18 mouse cellular contexts compared by ENCODE assay signal in the genomic region with DNA sequence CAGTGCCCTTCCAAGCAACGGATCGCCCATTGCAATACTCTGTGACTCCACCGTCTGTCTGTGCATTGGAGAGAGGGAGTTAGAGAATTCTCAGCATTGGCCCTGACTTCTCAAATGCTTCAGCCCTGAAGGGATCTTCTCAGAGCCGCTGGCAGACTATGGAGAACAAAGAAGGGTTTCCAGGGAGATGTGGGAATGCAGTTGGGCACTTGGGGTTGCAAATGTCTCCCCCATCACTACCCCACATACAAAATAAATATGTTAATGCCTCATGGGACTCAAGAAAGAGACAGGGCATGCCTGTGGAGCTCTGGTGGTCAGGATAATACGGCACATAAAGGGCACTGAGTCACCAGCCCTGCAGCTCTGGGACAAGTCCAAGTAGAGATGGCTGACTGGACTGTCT. TPM values are rescaled to one million over a fixed set of nuclear protein-coding genes. Genes with fewer than 3 reads are reported as not detected.
DNase-seq lines count a peak whose midpoint lies in the region; ATAC-seq and TF ChIP-seq lines count a peak whose summit lies in the region.
"Had no signal": no experiment of that assay in that cellular context is flagged by ENCODE, and none has a peak within 500 bp of the region (broad histone marks: within the 10 kb centered on the region; RNA-seq: fewer than 3 reads in every experiment).

No protein-coding gene starts in this region.

- H3K36me3 ChIP-seq in forebrain, embryonic 15.5 days: no peaks in the 10 kb centered on the region
- no peaks in the 10 kb centered on the region for H3K36me3 ChIP-seq in hindbrain, postnatal 0 days (ENCODE audit: insufficient read depth, low read length)
- no peaks in the 10 kb centered on the region for H3K36me3 ChIP-seq in neural tube, embryonic 13.5 days
- H3K36me3 ChIP-seq in limb, embryonic 10.5 days: no peaks in the 10 kb centered on the region
- H3K36me3 ChIP-seq: limb, embryonic 15.5 days; lung, embryonic 15.5 days had no signal

- no peak overlapping the region for H3K4me2 ChIP-seq in forebrain, embryonic 15.5 days (replicated peaks)
- H3K4me2 ChIP-seq in hindbrain, postnatal 0 days (ENCODE audit: low read depth, low read length): no peak overlapping the region
- H3K4me2 ChIP-seq in neural tube, embryonic 13.5 days: no peak overlapping the region
- H3K4me2 ChIP-seq: limb, embryonic 15.5 days; lung, embryonic 15.5 days had no signal

- H3K4me3 ChIP-seq in forebrain, embryonic 15.5 days: no peak overlapping the region
- no peak overlapping the region for H3K4me3 ChIP-seq in hindbrain, postnatal 0 days (ENCODE audit: low read length)
- no peak overlapping the region for H3K4me3 ChIP-seq in neural tube, embryonic 13.5 days
- no peak overlapping the region for H3K4me3 ChIP-seq in limb, embryonic 10.5 days
- H3K4me3 ChIP-seq: heart, adult 2 months; left cerebral cortex, adult 2 months; limb, embryonic 15.5 days; lung, embryonic 15.5 days had no signal

- H3K9ac ChIP-seq in forebrain, embryonic 15.5 days (replicated peaks): no peak overlapping the region
- 0 out of 2 replicates have a peak overlapping the region, but pooled peaks have one; percentile 3 for H3K9ac ChIP-seq in hindbrain, postnatal 0 days (replicated peaks; ENCODE audit: low read length)
- H3K9ac ChIP-seq in neural tube, embryonic 13.5 days: no peak overlapping the region
- H3K9ac ChIP-seq: limb, embryonic 15.5 days; lung, embryonic 15.5 days had no signal

- 29% methylated on average over 5 of the region's 5 CpGs for WGBS in forebrain, embryonic 15.5 days
- WGBS in hindbrain, postnatal 0 days: 17% methylated on average over 5 of the region's 5 CpGs
- 29% methylated on average over 5 of the region's 5 CpGs for WGBS in neural tube, embryonic 13.5 days
- 80% methylated on average over 5 of the region's 5 CpGs for WGBS in limb, embryonic 10.5 days

- no peaks in the 10 kb centered on the region for H3K9me3 ChIP-seq in forebrain, embryonic 15.5 days
- no peaks in the 10 kb centered on the region for H3K9me3 ChIP-seq in hindbrain, postnatal 0 days (ENCODE audit: low read length)
- H3K9me3 ChIP-seq in neural tube, embryonic 13.5 days: no peaks in the 10 kb centered on the region
- H3K9me3 ChIP-seq in limb, embryonic 10.5 days (replicated peaks): no peaks in the 10 kb centered on the region
- H3K9me3 ChIP-seq: limb, embryonic 15.5 days; lung, embryonic 15.5 days had no signal

- no peak for TF ChIP-seq CTCF in hindbrain, postnatal 0 days (IDR thresholded peaks at IDR 0.05; ENCODE audit: low read depth)

- H3K27ac ChIP-seq in forebrain, embryonic 15.5 days (replicated peaks): peak overlapping the region; percentile 67
- peak overlapping the region; percentile 84 for H3K27ac ChIP-seq in hindbrain, postnatal 0 days
- peak overlapping the region; percentile 89 for H3K27ac ChIP-seq in neural tube, embryonic 13.5 days (replicated peaks)
- no peak overlapping the region for H3K27ac ChIP-seq in limb, embryonic 10.5 days
- H3K27ac ChIP-seq: heart, adult 2 months; left cerebral cortex, adult 2 months; limb, embryonic 15.5 days; lung, embryonic 15.5 days had no signal

- ATAC-seq in forebrain, embryonic 15.5 days (replicated peaks): peak; percentile 71
- ATAC-seq in hindbrain, postnatal 0 days: peak; percentile 93
- ATAC-seq in neural tube, embryonic 13.5 days (ENCODE audit: low read depth): peak; percentile 87
- no peak for ATAC-seq in monocyte, adult 5-6 weeks (replicated peaks; ENCODE audit: insufficient number of reproducible peaks, low FRiP score, low TSS enrichment, poor library complexity, severe bottlenecking)
- ATAC-seq: intestine, postnatal 0 days had no signal

- no peaks in the 10 kb centered on the region for H3K27me3 ChIP-seq in forebrain, embryonic 15.5 days
- no peaks in the 10 kb centered on the region for H3K27me3 ChIP-seq in hindbrain, postnatal 0 days (ENCODE audit: insufficient read depth, low read length)
- no peaks in the 10 kb centered on the region; the same call in 1 of the 2 replicates for H3K27me3 ChIP-seq in neural tube, embryonic 13.5 days
- H3K27me3 ChIP-seq in limb, embryonic 10.5 days (ENCODE audit: low read depth, poor library complexity, severe bottlenecking): no peaks in the 10 kb centered on the region
- H3K27me3 ChIP-seq: limb, embryonic 15.5 days; lung, embryonic 15.5 days had no signal

- peak; percentile 43 for DNase-seq in left cerebral cortex, postnatal 4 days
- no peak for DNase-seq in left cerebral cortex, adult 9 months (ENCODE audit: low spot score in 2 of 2)
- DNase-seq in hindbrain, postnatal 0 days (ENCODE audit: low spot score): peak; percentile 81
- DNase-seq in limb, embryonic 10.5 days (ENCODE audit: low spot score): no peak
- no peak for DNase-seq in urinary bladder, postnatal 36 days (ENCODE audit: low spot score in 2 of 2)
- DNase-seq: adrenal gland, adult 2 months; B cell, adult 2 months; cerebellum, postnatal 25 days; heart, adult 2 months; heart, postnatal 14 days; kidney, postnatal 14 days had no signal

- no peaks in the 10 kb centered on the region for H3K4me1 ChIP-seq in forebrain, embryonic 15.5 days
- no peaks in the 10 kb centered on the region for H3K4me1 ChIP-seq in hindbrain, postnatal 0 days (ENCODE audit: insufficient read depth, low read length)
- H3K4me1 ChIP-seq in neural tube, embryonic 13.5 days (replicated peaks): 0 out of 2 replicates have a peak, but pooled peaks cover 5% of the 10 kb centered on the region
- H3K4me1 ChIP-seq in limb, embryonic 10.5 days: no peaks in the 10 kb centered on the region
- H3K4me1 ChIP-seq: limb, embryonic 15.5 days; lung, embryonic 15.5 days had no signal

- intact Hi-C loops in left cerebral cortex, postnatal 4 days (cut with DNase I): no loop called here

RNA-seq across cellular contexts. Expression of gene Aldh1l1, which starts 55.1 kb away (rescaled TPM):
- total RNA-seq in left cerebral cortex, postnatal 4 days (2021): 10 to 100 TPM; 56.1 to 57.5 TPM
- 29.0 and 35.6 TPM in 2 replicates for polyA plus RNA-seq in forebrain, embryonic 15.5 days (2015; fragmentation: Nextera tagmentation; extraction: Ambion mirVana)
- total RNA-seq in hindbrain, postnatal 0 days (2014; rRNA removed): 168 and 214 TPM in 2 replicates
- polyA plus RNA-seq in hindbrain, postnatal 0 days (2015; fragmentation: Nextera tagmentation; extraction: Ambion mirVana): 131 and 145 TPM in 2 replicates
- 38.3 and 38.6 TPM in 2 replicates for polyA plus RNA-seq in neural tube, embryonic 13.5 days (2015; fragmentation: Nextera tagmentation; extraction: Ambion mirVana)
- polyA plus RNA-seq in limb, embryonic 10.5 days (2016; fragmentation: Nextera tagmentation; extraction: Ambion mirVana): 1.6 and 1.7 TPM in 2 replicates
- 0.68 to 2.9 TPM in 2 of 3 replicates, not detected in the other for total RNA-seq in monocyte, adult 5-6 weeks (2017)

Comparison
In these comparisons a context has a peak if more than half of its experiments do, and no peak if none do; other contexts are left out.
1. DNase-seq: peak in left cerebral cortex, postnatal 4 days (single experiment) and hindbrain, postnatal 0 days (single experiment); none in left cerebral cortex, adult 9 months (0 of 2), limb, embryonic 10.5 days (single experiment) and urinary bladder, postnatal 36 days (0 of 2).
2. RNA of gene Aldh1l1, which starts 55.1 kb away (polyA plus RNA-seq): 131 to 145 TPM in hindbrain, postnatal 0 days, 38.3 to 38.6 TPM in neural tube, embryonic 13.5 days and 29.0 to 35.6 TPM in forebrain, embryonic 15.5 days; 1.6 to 1.7 TPM in limb, embryonic 10.5 days; every median in the first group is over 10 times any median in the second.